Mouse (Mus musculus) hindbrain, embryonic 16.5 days (tissue): ENCODE results near the gene Tmc6. TPM values are rescaled to one million over a fixed set of nuclear protein-coding genes. Genes with fewer than 3 reads are reported as not detected.

Source experiments
- ATAC-seq: fragments of 200-750 bp; cut with Nextera tagmentation; 2 replicates; pipeline ENCODE4 v1.8.0; 2017; ENCODE audit warnings: moderate TSS enrichment, moderate library complexity
- H3K27ac ChIP-seq: fragments of 300-500 bp; sonication (generic); 2 replicates; pipeline ENCODE4 v1.5.1; 2014; ENCODE audit warnings: low read depth, mild to moderate bottlenecking, control low read depth, low read length, moderate library complexity
- H3K27me3 ChIP-seq: fragments of 300-500 bp; sonication (generic); replicated peaks from 2 replicates; pipeline ENCODE4 v1.6.1; 2014; ENCODE audit warnings: low read length; ENCODE audit not compliant: control insufficient read depth, insufficient read depth
- H3K36me3 ChIP-seq: fragments of 300-500 bp; sonication (generic); 2 replicates; pipeline ENCODE4 v1.6.1; 2014; ENCODE audit warnings: mild to moderate bottlenecking, low read length, moderate library complexity, mixed read lengths; ENCODE audit not compliant: control insufficient read depth, insufficient read depth
- H3K4me1 ChIP-seq: fragments of 300-500 bp; sonication (generic); 2 replicates; pipeline ENCODE4 v1.6.1; 2014; ENCODE audit warnings: low read depth, low read length; ENCODE audit not compliant: control insufficient read depth, insufficient read depth
- H3K4me2 ChIP-seq: fragments of 300-500 bp; sonication (generic); 2 replicates; pipeline ENCODE4 v1.6.1; 2014; ENCODE audit warnings: mild to moderate bottlenecking, low read length, control low read depth, moderate library complexity
- H3K4me3 ChIP-seq: fragments of 300-500 bp; sonication (generic); 2 replicates; pipeline ENCODE4 v1.5.1; 2014; ENCODE audit warnings: mild to moderate bottlenecking, low read length, control low read depth, moderate library complexity
- H3K9ac ChIP-seq: fragments of 300-500 bp; sonication (generic); 2 replicates; pipeline ENCODE4 v1.6.1; 2014; ENCODE audit warnings: low read depth, mild to moderate bottlenecking, control low read depth, low read length, moderate library complexity
- H3K9me3 ChIP-seq: fragments of 300-500 bp; sonication (generic); 2 replicates; pipeline ENCODE4 v1.6.1; 2014; ENCODE audit warnings: mild to moderate bottlenecking, low read length, moderate library complexity; ENCODE audit not compliant: control insufficient read depth
- WGBS: fragments of 180-500 bp; shearing (Covaris S2); extraction: QIAGEN DNeasy Blood & Tissue Kit; methylation state at CpG from one replicate; pipeline ENCODE4 v1.1.7; 2014; 5-methylcytosine and 5-hydroxymethylcytosine counted together
- polyA plus RNA-seq: library from polyadenylated mRNA; unstranded; fragments of >200 nt; fragmentation: Nextera tagmentation; extraction: Ambion mirVana; gene quantifications from 2 replicates; pipeline ENCODE4 v1.2.1, GENCODE M21; 2015

The Tmc6 gene
- polyA plus RNA-seq: 6.4 and 6.6 TPM in 2 replicates

DNA sequence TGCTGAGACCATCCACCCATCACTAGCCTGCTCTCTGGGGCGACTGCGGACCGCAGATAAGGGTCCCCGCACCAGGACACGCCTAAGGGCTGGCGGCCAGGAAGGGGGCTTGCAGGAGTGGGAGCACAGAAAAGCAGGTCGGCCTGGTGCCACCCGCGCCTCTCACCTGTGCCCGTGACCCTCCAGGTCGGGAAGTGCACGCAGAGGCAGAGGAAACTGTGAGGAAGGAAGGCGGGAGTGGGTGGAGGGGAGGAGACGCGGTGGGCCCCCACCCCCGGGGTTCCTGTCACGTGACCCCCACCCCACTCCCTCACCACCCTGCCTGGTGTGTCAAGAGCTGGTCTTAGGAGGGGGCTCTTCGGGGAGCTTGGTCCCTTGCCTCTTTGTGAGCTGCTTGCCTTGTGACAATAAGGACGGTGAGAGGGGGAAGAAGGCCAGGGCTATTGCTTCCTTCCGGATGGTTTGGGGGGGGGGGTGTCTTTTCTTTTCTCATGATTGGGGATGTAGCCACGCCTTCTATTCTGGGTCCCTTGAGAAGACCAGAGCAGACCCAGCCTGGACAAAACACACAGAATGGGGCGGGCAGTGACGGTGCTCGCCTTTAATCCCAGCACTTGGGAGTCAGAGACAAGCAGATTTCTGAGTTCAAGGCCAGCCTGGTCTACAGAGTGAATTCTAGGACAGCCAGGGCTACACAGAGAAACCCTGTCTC lies at the start of gene Tmc6, which contains the start of gene Tmc8:
Gene Tmc6 (minus strand): TSS at position 206 of the 712 bp plus-strand sequence.
Gene Tmc8 (plus strand): TSS at position 84 of the 712 bp plus-strand sequence.
- peaks cover 19% of the 10 kb centered on the region for H3K27me3 ChIP-seq
- ATAC-seq: no peak
- 43% methylated on average over 24 of the region's 24 CpGs for WGBS
- peaks cover 31% of the 10 kb centered on the region for H3K4me1 ChIP-seq
- H3K9ac ChIP-seq: peak within 1 kb of the TSS; percentile 55
- H3K27ac ChIP-seq: peak within 1 kb of the TSS; percentile 44; the same call in 1 of the 2 replicates
- H3K36me3 ChIP-seq: no peaks in the 10 kb centered on the region
- H3K4me3 ChIP-seq: peak within 1 kb of the TSS; percentile 33
- peak within 1 kb of the TSS; percentile 55 for H3K4me2 ChIP-seq
- no peaks in the 10 kb centered on the region for H3K9me3 ChIP-seq

DNA sequence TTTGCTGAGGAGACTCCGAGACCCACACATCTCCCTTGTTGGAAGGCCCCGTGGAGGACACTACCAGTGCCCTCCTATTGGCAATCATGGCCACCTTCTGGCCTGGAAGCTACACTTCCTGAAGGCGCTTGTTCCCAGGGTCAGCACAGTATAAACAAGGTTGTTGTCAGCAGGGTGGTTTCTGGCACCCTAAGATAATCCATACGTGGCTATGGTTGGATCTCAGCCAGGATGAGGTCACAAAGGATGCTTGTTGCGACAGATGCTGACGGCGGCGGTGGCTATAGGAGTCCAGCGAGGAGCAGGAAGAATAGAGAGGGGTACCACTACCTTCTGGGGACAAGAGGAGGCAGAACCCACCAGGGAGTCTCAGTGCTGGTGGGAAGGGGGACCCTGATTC lies 48.4 kb upstream of the Tmc6 start:
- Histone ChIP-seq H3K27me3 (no peaks in the 10 kb centered on the region), H3K36me3 (no peaks in the 10 kb centered on the region), H3K9ac (no peak overlapping the region), H3K4me3 (no peak overlapping the region), H3K9me3 (no peaks in the 10 kb centered on the region), H3K4me2 (no peak overlapping the region), H3K27ac (no peak overlapping the region), H3K4me1 (peaks cover 33% of the 10 kb centered on the region)
- WGBS: 67% methylated on average over 9 of the region's 9 CpGs
- no peak for ATAC-seq

DNA sequence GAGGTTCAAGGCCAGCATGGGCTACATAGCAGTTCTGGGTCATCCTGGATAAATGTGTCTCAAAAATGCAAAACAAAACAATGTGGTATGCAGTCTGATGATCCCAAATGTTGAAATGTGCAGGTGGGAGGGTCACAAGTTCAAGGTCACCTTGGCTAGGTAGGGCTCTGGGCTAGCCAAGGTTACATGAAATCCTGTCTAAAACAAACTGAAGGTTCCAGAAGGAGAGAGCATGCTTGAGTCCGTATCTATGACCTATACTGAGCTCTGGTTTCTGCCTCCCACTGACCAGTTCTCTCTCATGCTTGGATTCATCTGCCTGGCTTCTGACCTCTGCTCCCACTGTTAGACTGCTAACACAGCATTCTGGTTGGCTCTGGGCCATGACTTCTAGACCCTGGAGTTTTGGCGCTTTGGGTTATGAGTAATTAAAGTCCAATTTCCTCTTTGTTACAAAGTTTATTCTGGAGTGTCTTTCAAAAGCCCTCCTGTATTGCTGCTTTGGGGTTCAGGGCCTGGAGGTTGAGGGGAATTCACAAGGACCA lies 47.7 kb upstream of the Tmc6 start:
- Histone ChIP-seq H3K36me3 (no peaks in the 10 kb centered on the region), H3K4me3 (no peak overlapping the region), H3K9ac (no peak overlapping the region), H3K27me3 (no peaks in the 10 kb centered on the region), H3K9me3 (no peaks in the 10 kb centered on the region), H3K4me2 (no peak overlapping the region), H3K4me1 (peaks cover 39% of the 10 kb centered on the region), H3K27ac (no peak overlapping the region)
- ATAC-seq: no peak
- WGBS: 67% methylated on average over 2 of the region's 2 CpGs

DNA sequence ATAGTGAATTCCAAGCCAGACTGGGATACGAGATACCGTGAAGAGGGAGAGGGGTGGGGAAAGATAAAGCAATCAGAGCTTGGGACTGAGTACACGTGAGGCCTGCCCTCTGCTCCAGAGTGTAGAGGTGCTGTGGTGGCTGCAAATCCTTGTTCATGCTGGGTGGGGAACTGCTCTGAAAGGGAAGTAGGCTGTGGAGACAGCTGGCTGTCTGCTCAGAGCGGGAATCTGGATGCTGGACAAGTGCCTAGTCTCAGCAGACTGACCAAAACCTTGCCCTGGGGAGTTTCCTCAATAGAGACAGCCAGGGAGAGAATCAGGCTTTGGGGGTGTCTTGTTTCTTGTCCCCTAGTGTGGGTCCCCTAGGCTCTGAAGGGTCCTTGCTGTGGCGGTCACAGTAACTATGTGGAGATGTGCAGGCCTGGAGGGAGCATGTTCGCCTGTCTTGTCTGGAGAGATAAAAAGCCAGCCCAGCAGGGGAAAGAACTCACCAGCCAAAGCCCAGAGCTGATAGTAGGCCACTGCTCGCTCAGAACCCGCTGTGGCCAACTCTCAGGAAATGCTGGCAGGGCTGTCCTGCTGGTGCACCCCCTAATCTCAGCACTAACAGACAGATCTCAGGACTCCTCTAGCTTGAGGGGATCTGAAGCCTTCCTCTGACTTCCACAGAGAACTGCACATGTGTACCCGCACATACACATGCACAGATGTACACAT lies 47.0 kb upstream of the Tmc6 start:
- no peak overlapping the region for H3K4me3 ChIP-seq
- no peak for ATAC-seq
- H3K36me3 ChIP-seq: no peaks in the 10 kb centered on the region
- H3K27ac ChIP-seq: peak overlapping the region; percentile 46
- H3K9me3 ChIP-seq: no peaks in the 10 kb centered on the region
- WGBS: 53% methylated on average over 9 of the region's 9 CpGs
- H3K4me1 ChIP-seq: peaks cover 45% of the 10 kb centered on the region
- no peaks in the 10 kb centered on the region for H3K27me3 ChIP-seq
- H3K9ac ChIP-seq: no peak overlapping the region
- H3K4me2 ChIP-seq: no peak overlapping the region

DNA sequence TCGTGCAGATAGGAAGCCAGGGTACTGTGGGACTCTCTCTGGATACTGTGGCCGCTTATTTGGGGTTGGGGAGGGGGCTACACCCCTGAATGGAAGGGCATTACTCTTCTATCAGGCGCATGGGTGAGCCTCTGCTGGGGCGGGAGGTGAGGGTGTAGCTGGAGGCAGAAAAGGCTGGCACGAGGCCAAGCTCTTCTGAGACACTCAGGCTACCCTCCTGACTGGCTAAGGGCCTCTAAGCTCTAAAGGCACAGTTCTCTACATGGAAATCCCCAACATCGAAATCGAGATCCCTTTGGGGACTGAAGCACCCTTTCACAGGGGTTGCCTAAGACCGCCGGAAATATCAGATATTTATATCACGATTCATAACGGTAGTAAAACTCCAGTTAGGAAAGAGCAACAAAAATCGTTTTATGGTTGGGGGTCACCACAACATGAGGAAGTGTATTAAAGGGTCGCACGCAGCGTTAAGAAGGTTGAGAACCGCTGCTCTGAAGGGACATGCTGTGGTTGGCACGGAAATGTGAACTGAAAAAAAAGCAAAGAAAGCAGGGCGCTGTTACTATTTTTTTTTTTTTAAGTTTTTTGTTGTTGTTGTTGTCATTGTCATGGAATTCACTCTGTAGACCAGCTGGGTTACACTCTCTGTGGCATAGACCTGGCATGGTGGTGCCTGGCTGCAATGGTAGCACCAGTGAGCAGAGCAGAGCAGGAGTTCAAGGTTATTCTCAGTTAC lies 46.3 kb upstream of the Tmc6 start:
- Histone ChIP-seq H3K9me3 (no peaks in the 10 kb centered on the region), H3K27ac (peak overlapping the region; percentile 46; the same call in 1 of the 2 replicates), H3K9ac (no peak overlapping the region), H3K36me3 (no peaks in the 10 kb centered on the region), H3K27me3 (no peaks in the 10 kb centered on the region), H3K4me1 (peaks cover 46% of the 10 kb centered on the region), H3K4me3 (no peak overlapping the region), H3K4me2 (no peak overlapping the region)
- no peak for ATAC-seq
- 77% methylated on average over 18 of the region's 18 CpGs for WGBS

DNA sequence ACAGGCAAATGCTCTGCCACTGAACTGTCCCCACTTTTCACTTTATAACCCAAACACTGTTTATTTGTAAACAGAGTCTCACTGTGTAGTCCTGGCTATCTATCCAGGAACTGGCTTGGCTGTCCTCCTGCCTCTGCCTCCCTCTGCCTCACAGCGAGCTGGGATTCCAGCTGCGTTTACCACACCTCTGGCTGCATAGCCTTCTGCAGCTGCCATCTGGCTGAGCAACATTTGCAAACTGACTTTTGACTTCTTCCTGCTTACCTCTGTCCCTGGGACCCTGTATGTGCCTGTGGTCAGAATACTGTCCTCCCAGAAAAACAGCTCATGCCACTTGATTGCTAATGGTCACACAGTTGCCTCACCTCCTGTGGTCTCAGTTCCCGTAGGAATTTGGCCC lies 45.4 kb upstream of the Tmc6 start:
- 73% methylated on average over 3 of the region's 3 CpGs for WGBS
- no peak overlapping the region for H3K4me3 ChIP-seq
- H3K27ac ChIP-seq: no peak overlapping the region
- no peak overlapping the region for H3K4me2 ChIP-seq
- no peak overlapping the region for H3K9ac ChIP-seq
- H3K27me3 ChIP-seq: no peaks in the 10 kb centered on the region
- peaks cover 44% of the 10 kb centered on the region for H3K4me1 ChIP-seq
- no peaks in the 10 kb centered on the region for H3K36me3 ChIP-seq
- ATAC-seq: no peak
- no peaks in the 10 kb centered on the region for H3K9me3 ChIP-seq

DNA sequence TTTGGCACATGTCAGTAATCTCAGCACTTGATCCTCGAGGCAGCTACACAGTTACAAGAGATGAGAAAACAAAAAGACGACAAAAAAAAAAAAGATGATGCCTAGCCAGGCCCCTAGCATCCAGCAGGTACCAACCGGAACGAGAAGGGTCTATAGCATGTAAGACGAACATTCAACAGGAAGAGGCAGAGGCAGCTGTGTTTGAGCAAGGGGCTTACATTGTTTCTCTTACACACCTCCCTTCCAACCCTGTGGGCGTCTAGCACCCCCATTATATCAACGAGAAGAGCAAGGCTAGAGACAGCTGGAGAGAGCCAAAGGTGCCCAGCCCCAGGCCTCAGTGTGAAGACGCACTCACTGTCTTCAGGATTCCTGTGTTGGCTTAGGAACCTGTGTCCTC lies 44.9 kb upstream of the Tmc6 start:
- no peak overlapping the region for H3K4me3 ChIP-seq
- H3K36me3 ChIP-seq: no peaks in the 10 kb centered on the region
- ATAC-seq: no peak
- peaks cover 42% of the 10 kb centered on the region for H3K4me1 ChIP-seq
- H3K4me2 ChIP-seq: no peak overlapping the region
- H3K9me3 ChIP-seq: no peaks in the 10 kb centered on the region
- H3K9ac ChIP-seq: no peak overlapping the region
- no peaks in the 10 kb centered on the region for H3K27me3 ChIP-seq
- no peak overlapping the region for H3K27ac ChIP-seq
- 73% methylated on average over 8 of the region's 8 CpGs for WGBS

DNA sequence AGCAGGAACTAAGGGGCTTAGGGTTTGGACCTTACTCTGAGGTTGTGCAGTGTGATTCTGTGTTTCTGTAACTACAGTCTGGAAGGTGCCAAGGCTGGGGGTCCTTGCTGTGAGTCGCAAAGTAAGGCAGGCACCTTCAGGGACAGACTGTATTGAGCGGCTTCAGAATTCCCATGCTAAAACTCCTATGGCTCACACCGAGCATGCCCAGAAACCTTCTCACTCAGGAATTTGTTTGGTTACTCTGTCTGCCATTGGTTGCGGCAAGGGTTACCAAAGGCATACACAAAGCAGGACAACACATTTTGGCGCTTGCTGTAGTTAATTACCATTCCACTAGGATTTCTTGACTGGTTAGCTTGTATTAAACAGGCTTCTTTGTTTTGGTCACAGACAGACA lies 44.2 kb upstream of the Tmc6 start:
- H3K4me1 ChIP-seq: peaks cover 42% of the 10 kb centered on the region
- no peaks in the 10 kb centered on the region for H3K9me3 ChIP-seq
- peak overlapping the region; percentile 53 for H3K4me3 ChIP-seq
- no peaks in the 10 kb centered on the region for H3K36me3 ChIP-seq
- no peaks in the 10 kb centered on the region for H3K27me3 ChIP-seq
- 7% methylated on average over 5 of the region's 5 CpGs for WGBS
- peak; percentile 10; the same call in 1 of the 2 replicates for ATAC-seq
- H3K27ac ChIP-seq: peak overlapping the region; percentile 59
- H3K9ac ChIP-seq: peak overlapping the region; percentile 66
- H3K4me2 ChIP-seq: peak overlapping the region; percentile 95
